Mouse (Mus musculus) hindbrain, embryonic 13.5 days (tissue): ENCODE results near the gene Tmem236. TPM values are rescaled to one million over a fixed set of nuclear protein-coding genes. Genes with fewer than 3 reads are reported as not detected.
A peak's percentile ranks its signal among the peaks of the same experiment; 100 is the strongest.

ENCODE experiments used
- microRNA counts: library from miRNA; unstranded; fragments of <30 nt; microRNA quantifications from one replicate; lab custom pipeline; 2016
- microRNA-seq: library from miRNA; unstranded; fragments of <30 nt; microRNA quantifications from one replicate; pipeline ENCODE4, GENCODE M21; 2016
- polyA plus RNA-seq: library from polyadenylated mRNA; unstranded; fragments of >200 nt; fragmentation: Nextera tagmentation; extraction: Ambion mirVana; gene quantifications from 2 replicates; pipeline ENCODE4 v1.2.1, GENCODE M21; 2015

Tmem236 gene
- polyA plus RNA-seq, 1 experiment from 2014 or later: 0.06 TPM

MicroRNAs encoded within 50 kb of the gene (microRNA counts, 519-probe panel; counts per million panel counts)
- 51.3 counts per million for microRNA mmu-miR-511 (lab: Ali Mortazavi, UCI)

Small RNAs within 50 kb of the gene (microRNA-seq; reads per million reads assigned to microRNA genes)
- 2.8 reads per million, percentile 4 among the genes with 10 or more reads in this experiment for gene Mir511

Other genes with a start within 250 kb of the Tmem236 start
- gene Hacd1, start 118.4 kb upstream of the Tmem236 start, polyA plus RNA-seq: 72.5 and 73.1 TPM in 2 replicates
- 116 and 119 TPM in 2 replicates for gene Stam, start 100.4 kb upstream of the Tmem236 start, polyA plus RNA-seq
- 5.4 and 5.6 TPM in 2 replicates for gene Mrc1, start 54.9 kb downstream of the Tmem236 start, polyA plus RNA-seq
- 1.3 and 1.9 TPM in 2 replicates for gene Slc39a12, start 213.8 kb downstream of the Tmem236 start, polyA plus RNA-seq